Mouse (Mus musculus): ENCODE data around the gene Erf. TPM values are rescaled to one million over a fixed set of nuclear protein-coding genes. Genes with fewer than 3 reads are reported as not detected.
"Not testable (repeated sequence)": the region's sequence is repeated elsewhere in the genome, so short reads cannot be mapped to it uniquely, and the experiment has no call there.

Erf gene
- polyA plus RNA-seq, 1 experiment from 2014 or later = 14.6 TPM

GRCm38 (mm10) chr7:25266180-25266962, 15.8 kb upstream of the Erf start:
- H3K9me3 ChIP-seq (ENCODE audit: control insufficient read depth, low read length) = no peaks in the 10 kb centered on the region
- H3K4me3 ChIP-seq (ENCODE audit: low read depth, low read length) = peak overlapping the region; percentile 82; the same call in 1 of the 2 replicates
- no peaks in the 10 kb centered on the region for H3K27me3 ChIP-seq (ENCODE audit: control insufficient read depth, insufficient read depth, low read length)
- ATAC-seq (replicated peaks; ENCODE audit: low FRiP score) = no peak
- DNase-seq (ENCODE audit: low spot score) = peak; percentile 28
- H3K27ac ChIP-seq (ENCODE audit: low read depth, low read length) = no peak overlapping the region
- no peaks in the 10 kb centered on the region; the same call in 1 of the 2 replicates for H3K36me3 ChIP-seq (ENCODE audit: control insufficient read depth, insufficient read depth, low read length)
- H3K9ac ChIP-seq (ENCODE audit: low read length) = no peak overlapping the region; the same call in 1 of the 2 replicates
- WGBS = 91% methylated on average over 8 of the region's 8 CpGs
- no peak overlapping the region for H3K4me2 ChIP-seq (ENCODE audit: low read depth, low read length, severe bottlenecking)
- H3K4me1 ChIP-seq (replicated peaks; ENCODE audit: control insufficient read depth, insufficient read depth, low read length) = peaks cover 9% of the 10 kb centered on the region; the same call in 1 of the 2 replicates

- H3K9me3 ChIP-seq (ENCODE audit: control insufficient read depth, low read length); H3K9ac ChIP-seq (ENCODE audit: low read length); H3K4me1 ChIP-seq (replicated peaks; ENCODE audit: control insufficient read depth, insufficient read depth, low read length); H3K36me3 ChIP-seq (ENCODE audit: control insufficient read depth, insufficient read depth, low read length); H3K27me3 ChIP-seq (ENCODE audit: control insufficient read depth, insufficient read depth, low read length); H3K4me3 ChIP-seq (ENCODE audit: low read depth, low read length); DNase-seq (ENCODE audit: low spot score); H3K4me2 ChIP-seq (ENCODE audit: low read depth, low read length, severe bottlenecking); ATAC-seq (replicated peaks; ENCODE audit: low FRiP score); H3K27ac ChIP-seq (ENCODE audit: low read depth, low read length): not testable (repeated sequence)
- WGBS = 90% methylated on average over 5 of the region's 5 CpGs
Measured at GRCm38 (mm10) chr7:25265743-25266142, 15.2 kb upstream of the Erf start.

- Histone ChIP-seq H3K27me3 (ENCODE audit: control insufficient read depth, insufficient read depth, low read length) (no peaks in the 10 kb centered on the region), H3K4me3 (ENCODE audit: low read depth, low read length) (no peak overlapping the region), H3K9ac (ENCODE audit: low read length) (no peak overlapping the region), H3K9me3 (ENCODE audit: control insufficient read depth, low read length) (no peaks in the 10 kb centered on the region), H3K4me1 (replicated peaks; ENCODE audit: control insufficient read depth, insufficient read depth, low read length) (peaks cover 4% of the 10 kb centered on the region; the same call in 1 of the 2 replicates), H3K27ac (ENCODE audit: low read depth, low read length) (no peak overlapping the region), H3K36me3 (ENCODE audit: control insufficient read depth, insufficient read depth, low read length) (no peaks in the 10 kb centered on the region), H3K4me2 (ENCODE audit: low read depth, low read length, severe bottlenecking) (no peak overlapping the region)
- DNase-seq (ENCODE audit: low spot score) (peak; percentile 41), ATAC-seq (replicated peaks; ENCODE audit: low FRiP score) (no peak)
- WGBS = 25% methylated on average over 17 of the region's 17 CpGs
Measured at GRCm38 (mm10) chr7:25263968-25264870, 13.7 kb upstream of the Erf start.

GRCm38 (mm10) chr7:25261896-25262295, 11.3 kb upstream of the Erf start:
- Histone ChIP-seq H3K9ac (ENCODE audit: low read length) (no peak overlapping the region), H3K9me3 (ENCODE audit: control insufficient read depth, low read length) (no peaks in the 10 kb centered on the region), H3K36me3 (ENCODE audit: control insufficient read depth, insufficient read depth, low read length) (no peaks in the 10 kb centered on the region), H3K27me3 (ENCODE audit: control insufficient read depth, insufficient read depth, low read length) (no peaks in the 10 kb centered on the region), H3K4me1 (replicated peaks; ENCODE audit: control insufficient read depth, insufficient read depth, low read length) (peaks cover 2% of the 10 kb centered on the region; the same call in 1 of the 2 replicates), H3K4me3 (ENCODE audit: low read depth, low read length) (no peak overlapping the region), H3K4me2 (ENCODE audit: low read depth, low read length, severe bottlenecking) (no peak overlapping the region), H3K27ac (ENCODE audit: low read depth, low read length) (no peak overlapping the region)
- ATAC-seq (replicated peaks; ENCODE audit: low FRiP score) (no peak), DNase-seq (ENCODE audit: low spot score) (peak; percentile 30)
- 74% methylated on average over 1 of the region's 1 CpGs for WGBS

GRCm38 (mm10) chr7:25251822-25252221, 1.3 kb upstream of the Erf start:
- peak overlapping the region; percentile 68 for H3K4me3 ChIP-seq (ENCODE audit: low read depth, low read length)

GRCm38 (mm10) chr7:25251071-25251791, 670 bp upstream of the Erf start:
- DNase-seq (ENCODE audit: low spot score) (peak; percentile 73), ATAC-seq (replicated peaks; ENCODE audit: low FRiP score) (peak; percentile 25)
- Histone ChIP-seq H3K4me1 (replicated peaks; ENCODE audit: control insufficient read depth, insufficient read depth, low read length) (peaks cover 34% of the 10 kb centered on the region), H3K36me3 (ENCODE audit: control insufficient read depth, insufficient read depth, low read length) (no peaks in the 10 kb centered on the region), H3K4me2 (ENCODE audit: low read depth, low read length, severe bottlenecking) (peak overlapping the region; percentile 76), H3K27ac (ENCODE audit: low read depth, low read length) (peak overlapping the region; percentile 93), H3K9me3 (ENCODE audit: control insufficient read depth, low read length) (no peaks in the 10 kb centered on the region), H3K4me3 (ENCODE audit: low read depth, low read length) (peak overlapping the region; percentile 68), H3K27me3 (ENCODE audit: control insufficient read depth, insufficient read depth, low read length) (no peaks in the 10 kb centered on the region), H3K9ac (ENCODE audit: low read length) (peak overlapping the region; percentile 91)
- WGBS = 2% methylated on average over 22 of the region's 22 CpGs

More at GRCm38 (mm10) chr7:25251822-25252221, 1.3 kb upstream of the Erf start:
- Histone ChIP-seq H3K36me3 (ENCODE audit: control insufficient read depth, insufficient read depth, low read length) (no peaks in the 10 kb centered on the region), H3K27me3 (ENCODE audit: control insufficient read depth, insufficient read depth, low read length) (no peaks in the 10 kb centered on the region), H3K9ac (ENCODE audit: low read length) (peak overlapping the region; percentile 91), H3K9me3 (ENCODE audit: control insufficient read depth, low read length) (no peaks in the 10 kb centered on the region), H3K4me1 (replicated peaks; ENCODE audit: control insufficient read depth, insufficient read depth, low read length) (peaks cover 28% of the 10 kb centered on the region), H3K4me2 (ENCODE audit: low read depth, low read length, severe bottlenecking) (peak overlapping the region; percentile 76), H3K27ac (ENCODE audit: low read depth, low read length) (peak overlapping the region; percentile 93; the same call in 1 of the 2 replicates)
- 21% methylated on average over 8 of the region's 8 CpGs for WGBS
- DNase-seq (ENCODE audit: low spot score) = peak; percentile 48
- no peak for ATAC-seq (replicated peaks; ENCODE audit: low FRiP score)

GRCm38 (mm10) chr7:25249314-25250140, 1.0 kb downstream of the Erf start:
- Histone ChIP-seq H3K36me3 (ENCODE audit: control insufficient read depth, insufficient read depth, low read length) (peaks cover 8% of the 10 kb centered on the region), H3K9ac (ENCODE audit: low read length) (peak overlapping the region; percentile 91), H3K27me3 (ENCODE audit: control insufficient read depth, insufficient read depth, low read length) (no peaks in the 10 kb centered on the region), H3K4me1 (replicated peaks; ENCODE audit: control insufficient read depth, insufficient read depth, low read length) (peaks cover 34% of the 10 kb centered on the region), H3K4me2 (ENCODE audit: low read depth, low read length, severe bottlenecking) (peak overlapping the region; percentile 76), H3K4me3 (ENCODE audit: low read depth, low read length) (peak overlapping the region; percentile 68), H3K9me3 (ENCODE audit: control insufficient read depth, low read length) (no peaks in the 10 kb centered on the region), H3K27ac (ENCODE audit: low read depth, low read length) (peak overlapping the region; percentile 93)
- under 1% methylated on average over 45 of the region's 73 CpGs for WGBS
- DNase-seq (ENCODE audit: low spot score) (peak; percentile 94), ATAC-seq (replicated peaks; ENCODE audit: low FRiP score) (peak; percentile 59)

All from forebrain, embryonic 11.5 days (tissue).